Mouse (Mus musculus) liver, adult 2 months (tissue): ENCODE results near the gene Gabra2.

Experiments used
- CTCF ChIP-seq: fragments of 200-500 bp; IDR thresholded peaks from 2 replicates; pipeline ENCODE4 v1.5.1; 2011; ENCODE audit warnings: low read depth, low read length, control low read depth
- POLR2A ChIP-seq: fragments of 200-500 bp; IDR thresholded peaks from 2 replicates; pipeline ENCODE4 v1.6.1; 2011; ENCODE audit warnings: low read length, control low read depth; ENCODE audit not compliant: insufficient read depth; ENCODE audit errors: extremely low read depth

GRCm38 (mm10) chr5:71136691-71137090, 41.0 kb upstream of the Gabra2 start:
- TF ChIP-seq CTCF (no peak), POLR2A (no peak)
